Mouse (Mus musculus) macrophage (primary cell): ENCODE results near the gene Gm29094. TPM values are rescaled to one million over a fixed set of nuclear protein-coding genes. Genes with fewer than 3 reads are reported as not detected.

Experiments
- polyA plus RNA-seq: library from polyadenylated mRNA; stranded (reverse); fragments of 250-400 nt; gene quantifications from 3 replicates; pipeline ENCODE4 v1.2.4, GENCODE M21; 2018; ENCODE audit warnings: inconsistent platforms

The Gm29094 gene
- polyA plus RNA-seq, 1 experiment from 2014 or later, result 5.5 TPM

Other genes with a start within 250 kb of the Gm29094 start
- gene Bcl2a1a, start 242.5 kb upstream of the Gm29094 start, polyA plus RNA-seq, result 1.1 to 2.7 TPM (median 2.3 TPM) in 3 replicates
- not detected in 3 replicates for gene Trim43b, start 106.5 kb upstream of the Gm29094 start, polyA plus RNA-seq
- gene Bcl2a1b, start 170 bp upstream of the Gm29094 start, polyA plus RNA-seq, result 123 to 347 TPM (median 195 TPM) in 3 replicates
- gene Mthfs, start 11.3 kb downstream of the Gm29094 start, polyA plus RNA-seq, result 92.9 to 115 TPM (median 109 TPM) in 3 replicates